Mouse (Mus musculus): ENCODE measurements around the gene Cope.

GRCm38 (mm10) chr8:70281001-70281400, 21.3 kb upstream of the Cope start:
- TF ChIP-seq CTCF (IDR thresholded peaks at IDR 0.05; ENCODE audit: low read depth): no peak
- TF ChIP-seq EP300 (IDR thresholded peaks at IDR 0.05; ENCODE audit: low read depth): no peak
